Mouse (Mus musculus) erythroblast, embryonic 14.5 days (primary cell): ENCODE measurements around the gene Tlr5. TPM values are rescaled to one million over a fixed set of nuclear protein-coding genes. Genes with fewer than 3 reads are reported as not detected.

Experiments
- H3K27me3 ChIP-seq: 2 replicates; pipeline ENCODE4 v1.6.1; 2012; ENCODE audit warnings: inconsistent platforms; ENCODE audit not compliant: control insufficient read depth
- H3K36me3 ChIP-seq: 2 replicates; pipeline ENCODE4 v1.6.1; 2012; ENCODE audit warnings: mild to moderate bottlenecking, inconsistent platforms; ENCODE audit not compliant: control insufficient read depth
- H3K4me1 ChIP-seq: 2 replicates; pipeline ENCODE4 v1.6.1; 2012; ENCODE audit warnings: inconsistent platforms; ENCODE audit not compliant: control insufficient read depth
- H3K4me3 ChIP-seq: replicated peaks from 2 replicates; pipeline ENCODE3; 2012; ENCODE audit warnings: moderate library complexity, mild to moderate bottlenecking, inconsistent platforms
- H3K9me3 ChIP-seq: 2 replicates; pipeline ENCODE4 v1.6.1; 2012; ENCODE audit warnings: low read length, inconsistent platforms, mixed read lengths; ENCODE audit not compliant: control insufficient read depth
- GATA1 ChIP-seq: IDR thresholded peaks from 2 replicates; pipeline ENCODE4 v1.6.1; 2012; ENCODE audit warnings: low read length, inconsistent platforms, mixed read lengths
- TAL1 ChIP-seq: IDR thresholded peaks from 3 replicates; pipeline ENCODE4 v1.6.1; 2012; ENCODE audit warnings: low read length, inconsistent platforms, mixed read lengths
- polyA plus RNA-seq: library from polyadenylated mRNA; stranded (reverse); fragments of >175 nt; gene quantifications from 2 replicates; pipeline ENCODE4 v1.2.3, GENCODE M21; 2012

Gene Tlr5
- polyA plus RNA-seq, 1 experiment, result not detected

- H3K4me1 ChIP-seq, result no peaks in the 10 kb centered on the region; the same call in none of the 2 replicates
- no peaks in the 10 kb centered on the region for H3K36me3 ChIP-seq
- H3K27me3 ChIP-seq, result peaks cover 3% of the 10 kb centered on the region
- TF ChIP-seq GATA1 (no peak), TAL1 (no peak)
- no peak overlapping the region for H3K4me3 ChIP-seq
- H3K9me3 ChIP-seq, result no peaks in the 10 kb centered on the region
These were observed 28.4 kb downstream of the Tlr5 start for GRCm38 (mm10) chr1:182982995-182983394.

GRCm38 (mm10) chr1:182983496-182984127, 29.0 kb downstream of the Tlr5 start:
- H3K27me3 ChIP-seq, result peaks cover 3% of the 10 kb centered on the region
- H3K36me3 ChIP-seq, result no peaks in the 10 kb centered on the region
- no peaks in the 10 kb centered on the region; the same call in none of the 2 replicates for H3K4me1 ChIP-seq
- no peaks in the 10 kb centered on the region for H3K9me3 ChIP-seq
- no peak overlapping the region for H3K4me3 ChIP-seq
- TF ChIP-seq TAL1 (no peak), GATA1 (no peak)

- TF ChIP-seq GATA1 (no peak), TAL1 (no peak)
- Histone ChIP-seq H3K9me3 (no peaks in the 10 kb centered on the region), H3K36me3 (no peaks in the 10 kb centered on the region), H3K4me1 (no peaks in the 10 kb centered on the region; the same call in none of the 2 replicates), H3K27me3 (peaks cover 3% of the 10 kb centered on the region), H3K4me3 (no peak overlapping the region)
These were observed 31.7 kb downstream of the Tlr5 start for GRCm38 (mm10) chr1:182986243-182986642.

GRCm38 (mm10) chr1:182986750-182987149, 32.2 kb downstream of the Tlr5 start:
- H3K27me3 ChIP-seq, result peaks cover 3% of the 10 kb centered on the region
- no peak for TF ChIP-seq TAL1
- TF ChIP-seq GATA1, result no peak

GRCm38 (mm10) chr1:182987801-182988200, 33.2 kb downstream of the Tlr5 start:
- Histone ChIP-seq H3K36me3 (no peaks in the 10 kb centered on the region), H3K4me1 (no peaks in the 10 kb centered on the region; the same call in none of the 2 replicates), H3K9me3 (no peaks in the 10 kb centered on the region), H3K27me3 (peaks cover 3% of the 10 kb centered on the region), H3K4me3 (no peak overlapping the region)
- TF ChIP-seq GATA1 (no peak), TAL1 (no peak)

More at GRCm38 (mm10) chr1:182986750-182987149, 32.2 kb downstream of the Tlr5 start:
- H3K9me3 ChIP-seq, result no peaks in the 10 kb centered on the region
- H3K36me3 ChIP-seq, result no peaks in the 10 kb centered on the region
- H3K4me3 ChIP-seq, result no peak overlapping the region
- H3K4me1 ChIP-seq, result no peaks in the 10 kb centered on the region; the same call in none of the 2 replicates

GRCm38 (mm10) chr1:182988646-182989045, 34.1 kb downstream of the Tlr5 start:
- Histone ChIP-seq H3K4me1 (no peaks in the 10 kb centered on the region; the same call in 1 of the 2 replicates), H3K36me3 (no peaks in the 10 kb centered on the region), H3K27me3 (peaks cover 1% of the 10 kb centered on the region), H3K4me3 (no peak overlapping the region), H3K9me3 (no peaks in the 10 kb centered on the region)
- TF ChIP-seq TAL1, result no peak
- TF ChIP-seq GATA1, result no peak

- Histone ChIP-seq H3K27me3 (no peaks in the 10 kb centered on the region), H3K4me3 (no peak overlapping the region), H3K9me3 (no peaks in the 10 kb centered on the region), H3K36me3 (no peaks in the 10 kb centered on the region), H3K4me1 (no peaks in the 10 kb centered on the region)
- no peak for TF ChIP-seq TAL1
- TF ChIP-seq GATA1, result no peak
These were observed 35.6 kb downstream of the Tlr5 start for GRCm38 (mm10) chr1:182990092-182990762.

GRCm38 (mm10) chr1:182991002-182991778, 36.6 kb downstream of the Tlr5 start:
- Histone ChIP-seq H3K9me3 (no peaks in the 10 kb centered on the region), H3K4me3 (no peak overlapping the region), H3K4me1 (no peaks in the 10 kb centered on the region), H3K27me3 (no peaks in the 10 kb centered on the region), H3K36me3 (no peaks in the 10 kb centered on the region)
- TF ChIP-seq TAL1 (no peak), GATA1 (no peak)

Other genes with a start within 250 kb of the Tlr5 start
- not detected in 2 replicates for gene Ccdc185, start 205.6 kb upstream of the Tlr5 start, polyA plus RNA-seq
- not detected in 2 replicates for gene Susd4, start 190.9 kb upstream of the Tlr5 start, polyA plus RNA-seq